Mouse (Mus musculus) ES-Bruce4 (cell line): ENCODE measurements around the gene Stra6l. TPM values are rescaled to one million over a fixed set of nuclear protein-coding genes. Genes with fewer than 3 reads are reported as not detected.

Experiments
- H3K27ac ChIP-seq: 2 replicates; pipeline ENCODE4 v1.5.1; 2012; ENCODE audit warnings: low read length, inconsistent platforms; ENCODE audit not compliant: insufficient read depth
- H3K27me3 ChIP-seq: 2 replicates; pipeline ENCODE4 v1.6.1; 2012; ENCODE audit warnings: mild to moderate bottlenecking, low read length, inconsistent platforms; ENCODE audit not compliant: control insufficient read depth, poor library complexity, insufficient read depth, severe bottlenecking
- H3K36me3 ChIP-seq: 2 replicates; pipeline ENCODE4 v1.6.1; 2012; ENCODE audit warnings: inconsistent platforms, mild to moderate bottlenecking, low read length, moderate library complexity; ENCODE audit not compliant: control insufficient read depth, poor library complexity, insufficient read depth, severe bottlenecking
- H3K4me1 ChIP-seq: one replicate; pipeline ENCODE4 v1.8.1; 2011; ENCODE audit warnings: low read length; ENCODE audit not compliant: control insufficient read depth, insufficient read depth
- H3K4me3 ChIP-seq: 2 replicates; pipeline ENCODE4 v1.5.1; 2011; ENCODE audit warnings: low read depth, mild to moderate bottlenecking, low read length
- H3K9ac ChIP-seq: 2 replicates; pipeline ENCODE4 v1.6.1; 2012; ENCODE audit warnings: low read depth, mild to moderate bottlenecking, inconsistent platforms; ENCODE audit not compliant: poor library complexity, severe bottlenecking
- H3K9me3 ChIP-seq: replicated peaks from 2 replicates; pipeline ENCODE4 v1.6.1; 2012; ENCODE audit warnings: mild to moderate bottlenecking, low read length, inconsistent platforms; ENCODE audit not compliant: control insufficient read depth, poor library complexity, insufficient read depth, severe bottlenecking
- CTCF ChIP-seq: IDR thresholded peaks from one replicate; pipeline ENCODE4 v1.8.1; 2011; ENCODE audit warnings: low read depth, low read length
- EP300 ChIP-seq: IDR thresholded peaks from 2 replicates; pipeline ENCODE4 v1.6.1; 2011; ENCODE audit warnings: low read depth, low read length; ENCODE audit not compliant: insufficient read depth
- POLR2A ChIP-seq: IDR thresholded peaks from one replicate; pipeline ENCODE4 v1.8.1; 2011; ENCODE audit warnings: low read length; ENCODE audit not compliant: insufficient read depth
- polyA plus RNA-seq: library from polyadenylated mRNA; stranded (reverse); fragments of >200 nt; gene quantifications from 2 replicates; pipeline ENCODE4 v1.2.4, GENCODE M21; 2011; ENCODE audit warnings: low read depth; ENCODE audit not compliant: missing spikeins, insufficient read depth, insufficient read length

The Stra6l gene
- polyA plus RNA-seq, 1 experiment, result 0.84 TPM

GRCm38 (mm10) chr4:45822781-45823575 is 25.5 kb upstream of the Stra6l start:
- Histone ChIP-seq H3K27ac (no peak overlapping the region), H3K9ac (no peak overlapping the region), H3K36me3 (no peaks in the 10 kb centered on the region), H3K9me3 (no peaks in the 10 kb centered on the region), H3K27me3 (peaks cover 5% of the 10 kb centered on the region; the same call in 1 of the 2 replicates), H3K4me3 (no peak overlapping the region), H3K4me1 (peaks cover 5% of the 10 kb centered on the region)
- TF ChIP-seq CTCF (no peak), EP300 (no peak), POLR2A (no peak)

- TF ChIP-seq EP300, result no peak
- TF ChIP-seq POLR2A, result no peak
- TF ChIP-seq CTCF, result no peak
- Histone ChIP-seq H3K27ac (no peak overlapping the region), H3K27me3 (peaks cover 5% of the 10 kb centered on the region; the same call in 1 of the 2 replicates)
Observed at GRCm38 (mm10) chr4:45824049-45824760, 24.3 kb upstream of the Stra6l start.

GRCm38 (mm10) chr4:45824761-45825556 is 23.5 kb upstream of the Stra6l start:
- Histone ChIP-seq H3K36me3 (no peaks in the 10 kb centered on the region), H3K27ac (no peak overlapping the region), H3K4me1 (no peaks in the 10 kb centered on the region), H3K9me3 (no peaks in the 10 kb centered on the region), H3K4me3 (no peak overlapping the region), H3K27me3 (peaks cover 5% of the 10 kb centered on the region; the same call in 1 of the 2 replicates), H3K9ac (no peak overlapping the region)
- TF ChIP-seq EP300 (no peak), CTCF (no peak), POLR2A (no peak)

More at GRCm38 (mm10) chr4:45824049-45824760, 24.3 kb upstream of the Stra6l start:
- Histone ChIP-seq H3K9ac (no peak overlapping the region), H3K4me1 (no peaks in the 10 kb centered on the region), H3K36me3 (no peaks in the 10 kb centered on the region), H3K4me3 (no peak overlapping the region), H3K9me3 (no peaks in the 10 kb centered on the region)

GRCm38 (mm10) chr4:45826275-45827040 is 22.0 kb upstream of the Stra6l start, which contains the start of gene Igfbpl1:
Gene Igfbpl1, minus strand, starts transcription at chr4:45826923.
- peaks cover 5% of the 10 kb centered on the region; the same call in 1 of the 2 replicates for H3K27me3 ChIP-seq
- H3K9me3 ChIP-seq, result no peaks in the 10 kb centered on the region
- H3K9ac ChIP-seq, result peak within 1 kb of the TSS; percentile 53
- no peak within 1 kb of the TSS for H3K27ac ChIP-seq
- H3K4me3 ChIP-seq, result peak within 1 kb of the TSS; percentile 78
- TF ChIP-seq EP300 (no peak), CTCF (no peak), POLR2A (no peak)
- H3K36me3 ChIP-seq, result no peaks in the 10 kb centered on the region
- no peaks in the 10 kb centered on the region for H3K4me1 ChIP-seq

- no peak overlapping the region for H3K9ac ChIP-seq
- no peaks in the 10 kb centered on the region for H3K9me3 ChIP-seq
- no peak overlapping the region for H3K27ac ChIP-seq
- H3K27me3 ChIP-seq, result peaks cover 5% of the 10 kb centered on the region; the same call in 1 of the 2 replicates
- TF ChIP-seq CTCF (no peak), POLR2A (no peak), EP300 (no peak)
- no peak overlapping the region for H3K4me3 ChIP-seq
- no peaks in the 10 kb centered on the region for H3K4me1 ChIP-seq
- no peaks in the 10 kb centered on the region for H3K36me3 ChIP-seq
Observed at GRCm38 (mm10) chr4:45829907-45830759, 18.3 kb upstream of the Stra6l start.
